ENCODE assay signal across 18 mouse cellular contexts in genomic region chr4:34908127-34908526, GRCm38 (mm10). TPM values are rescaled to one million over a fixed set of nuclear protein-coding genes. Genes with fewer than 3 reads are reported as not detected.
DNase-seq lines count a peak whose midpoint lies in the region; ATAC-seq and TF ChIP-seq lines count a peak whose summit lies in the region.
"Had no signal": no experiment of that assay in that cellular context is flagged by ENCODE, and none has a peak within 500 bp of the region (broad histone marks: within the 10 kb centered on the region; RNA-seq: fewer than 3 reads in every experiment).

No protein-coding gene starts in this region.

- no peaks in the 10 kb centered on the region for H3K9me3 ChIP-seq in midbrain, embryonic 11.5 days (ENCODE audit: control insufficient read depth, low read length)
- no peaks in the 10 kb centered on the region for H3K9me3 ChIP-seq in midbrain, embryonic 16.5 days (replicated peaks; ENCODE audit: control insufficient read depth, low read length, poor library complexity, severe bottlenecking)
- H3K9me3 ChIP-seq in stomach, postnatal 0 days (ENCODE audit: control insufficient read depth, low read length): no peaks in the 10 kb centered on the region
- H3K9me3 ChIP-seq: embryonic facial prominence, embryonic 12.5 days; forebrain, embryonic 12.5 days; G1E; limb, embryonic 13.5 days had no signal

- no peak for TF ChIP-seq CTCF in stomach, postnatal 0 days (IDR thresholded peaks at IDR 0.05; ENCODE audit: low read depth)

- ATAC-seq in midbrain, embryonic 11.5 days (ENCODE audit: low FRiP score): no peak
- ATAC-seq in midbrain, embryonic 16.5 days: no peak
- ATAC-seq in stomach, postnatal 0 days (ENCODE audit: low FRiP score, low TSS enrichment): peak; percentile 42; the same call in 1 of the 2 replicates
- no peak for ATAC-seq in activated CD4-positive, CD25-positive, alpha-beta regulatory T cell, adult 4 months

- no peaks in the 10 kb centered on the region for H3K27me3 ChIP-seq in midbrain, embryonic 11.5 days (ENCODE audit: control insufficient read depth, insufficient read depth, low read length)
- no peaks in the 10 kb centered on the region for H3K27me3 ChIP-seq in midbrain, embryonic 16.5 days (ENCODE audit: control insufficient read depth, insufficient read depth, low read depth, low read length)
- H3K27me3 ChIP-seq in stomach, postnatal 0 days (ENCODE audit: control insufficient read depth, insufficient read depth, low read length): no peaks in the 10 kb centered on the region
- H3K27me3 ChIP-seq: embryonic facial prominence, embryonic 12.5 days; limb, embryonic 13.5 days had no signal

- H3K36me3 ChIP-seq in midbrain, embryonic 11.5 days (ENCODE audit: control insufficient read depth, insufficient read depth, low read length): no peaks in the 10 kb centered on the region
- H3K36me3 ChIP-seq in midbrain, embryonic 16.5 days (ENCODE audit: control insufficient read depth, insufficient read depth, low read length): no peaks in the 10 kb centered on the region
- no peaks in the 10 kb centered on the region for H3K36me3 ChIP-seq in stomach, postnatal 0 days (ENCODE audit: control insufficient read depth, insufficient read depth, low read length)
- H3K36me3 ChIP-seq: embryonic facial prominence, embryonic 12.5 days; forebrain, embryonic 12.5 days; G1E; limb, embryonic 13.5 days had no signal

- TF ChIP-seq EP300 in stomach, postnatal 0 days (optimal IDR thresholded peaks at IDR 0.05): no peak

- no peaks in the 10 kb centered on the region for H3K4me1 ChIP-seq in midbrain, embryonic 11.5 days (ENCODE audit: control insufficient read depth, insufficient read depth, low read length)
- H3K4me1 ChIP-seq in midbrain, embryonic 16.5 days (ENCODE audit: control insufficient read depth, insufficient read depth, low read length): no peaks in the 10 kb centered on the region
- no peaks in the 10 kb centered on the region for H3K4me1 ChIP-seq in stomach, postnatal 0 days (replicated peaks; ENCODE audit: control insufficient read depth, insufficient read depth)
- H3K4me1 ChIP-seq: embryonic facial prominence, embryonic 12.5 days had no signal

- H3K4me2 ChIP-seq in midbrain, embryonic 11.5 days: no peak overlapping the region
- H3K4me2 ChIP-seq in midbrain, embryonic 16.5 days (ENCODE audit: low read length): no peak overlapping the region
- H3K4me2 ChIP-seq in stomach, postnatal 0 days (replicated peaks; ENCODE audit: low read depth): no peak overlapping the region
- H3K4me2 ChIP-seq: embryonic facial prominence, embryonic 12.5 days; forebrain, embryonic 12.5 days; hindbrain, embryonic 14.5 days; limb, embryonic 13.5 days had no signal

- WGBS in midbrain, embryonic 11.5 days: 95% methylated on average over 7 of the region's 7 CpGs
- 92% methylated on average over 7 of the region's 7 CpGs for WGBS in midbrain, embryonic 16.5 days
- 52% methylated on average over 7 of the region's 7 CpGs for WGBS in stomach, postnatal 0 days

- no peak overlapping the region for H3K27ac ChIP-seq in midbrain, embryonic 11.5 days (ENCODE audit: low read depth, low read length)
- H3K27ac ChIP-seq in midbrain, embryonic 16.5 days (ENCODE audit: low read length): no peak overlapping the region
- H3K27ac ChIP-seq in stomach, postnatal 0 days (replicated peaks): no peak overlapping the region
- H3K27ac ChIP-seq: embryonic facial prominence, embryonic 12.5 days; forebrain, embryonic 12.5 days; hindbrain, embryonic 14.5 days; limb, embryonic 13.5 days had no signal

- no peak overlapping the region for H3K4me3 ChIP-seq in midbrain, embryonic 11.5 days (ENCODE audit: low read depth, low read length)
- H3K4me3 ChIP-seq in midbrain, embryonic 16.5 days (ENCODE audit: low read depth, low read length): no peak overlapping the region
- H3K4me3 ChIP-seq in stomach, postnatal 0 days (ENCODE audit: low read depth, low read length): no peak overlapping the region
- H3K4me3 ChIP-seq: embryonic facial prominence, embryonic 12.5 days; forebrain, embryonic 12.5 days; limb, embryonic 13.5 days; myocyte had no signal

- peak; percentile 51 for DNase-seq in adrenal gland, adult 2 months
- DNase-seq in adrenal gland, adult 8-10 months: no peak
- DNase-seq in midbrain, embryonic 11.5 days (ENCODE audit: low spot score, missing footprints): peak; percentile 45
- DNase-seq in kidney, postnatal 4 days: peak; percentile 20 to 38
- no peak for DNase-seq in stomach, postnatal 0 days (ENCODE audit: low spot score)
- no peak for DNase-seq in spleen, postnatal 36 days (ENCODE audit: low spot score in 2 of 2)
- DNase-seq: cerebellum, adult 2 months; gastrocnemius, postnatal 14 days; retina, postnatal 1 day had no signal

- no peak overlapping the region for H3K9ac ChIP-seq in midbrain, embryonic 11.5 days (ENCODE audit: low read length)
- H3K9ac ChIP-seq in midbrain, embryonic 16.5 days (ENCODE audit: low read depth, low read length): no peak overlapping the region
- H3K9ac ChIP-seq in stomach, postnatal 0 days (ENCODE audit: low read length): no peak overlapping the region
- H3K9ac ChIP-seq: embryonic facial prominence, embryonic 12.5 days; forebrain, embryonic 12.5 days; hindbrain, embryonic 14.5 days; limb, embryonic 13.5 days had no signal

RNA-seq across cellular contexts. Expression of gene Cga, which starts 14.5 kb away (rescaled TPM):
- not detected for total RNA-seq in adrenal gland, adult 2 months (2021)
- polyA plus RNA-seq in adrenal gland, adult 2 months (2012; rRNA removed): not detected in 2 replicates
- total RNA-seq in adrenal gland, adult 8-10 months (2022): not detected
- not detected in 2 replicates for polyA plus RNA-seq in midbrain, embryonic 11.5 days (2014; fragmentation: Nextera tagmentation; extraction: Ambion mirVana)
- polyA plus RNA-seq in midbrain, embryonic 16.5 days (2015; fragmentation: Nextera tagmentation; extraction: Ambion mirVana): 0.48 TPM in 1 of 2 replicates, not detected in the other
- 0.19 TPM in 1 of 2 replicates, not detected in the other for polyA plus RNA-seq in stomach, postnatal 0 days (2015; fragmentation: Nextera tagmentation; extraction: Ambion mirVana)
- polyA plus RNA-seq in activated CD4-positive, CD25-positive, alpha-beta regulatory T cell, adult 4 months (2017; shearing (Covaris generic)): not detected
- total RNA-seq: G1E; gastrocnemius, postnatal 14 days; layer of hippocampus, postnatal 10 days had no signal
- polyA plus RNA-seq: cerebellum, adult 2 months; G1E; hindbrain, embryonic 14.5 days; limb, embryonic 13.5 days; myocyte had no signal

RNA-seq across cellular contexts. Expression of gene Zfp292, which starts 25.4 kb away (rescaled TPM):
- total RNA-seq in adrenal gland, adult 2 months (2021): 10 to 100 TPM; 15.4 to 19.8 TPM
- polyA plus RNA-seq in adrenal gland, adult 2 months (2012; rRNA removed): 0.50 and 0.68 TPM in 2 replicates
- total RNA-seq in adrenal gland, adult 8-10 months (2022): 10 to 100 TPM; 18.6 to 25.2 (median 22.2) TPM
- polyA plus RNA-seq in midbrain, embryonic 11.5 days (2014; fragmentation: Nextera tagmentation; extraction: Ambion mirVana): 40.1 and 47.2 TPM in 2 replicates
- 27.3 and 34.5 TPM in 2 replicates for polyA plus RNA-seq in midbrain, embryonic 16.5 days (2015; fragmentation: Nextera tagmentation; extraction: Ambion mirVana)
- polyA plus RNA-seq in stomach, postnatal 0 days (2015; fragmentation: Nextera tagmentation; extraction: Ambion mirVana): 5.3 and 5.6 TPM in 2 replicates
- polyA plus RNA-seq in activated CD4-positive, CD25-positive, alpha-beta regulatory T cell, adult 4 months (2017; shearing (Covaris generic)): 10 to 100 TPM; 21.7 TPM

Comparison
In these comparisons a context has a peak if more than half of its experiments do, and no peak if none do; other contexts are left out.
1. DNase-seq: peak in adrenal gland, adult 2 months (single experiment), midbrain, embryonic 11.5 days (single experiment) and kidney, postnatal 4 days (2 of 2); none in adrenal gland, adult 8-10 months (single experiment), stomach, postnatal 0 days (single experiment) and spleen, postnatal 36 days (0 of 2).